Mouse (Mus musculus): ENCODE measurements at regions not wholly inside any gene's neighbourhood (a gene's known extent, or its start where the extent isn't known, plus 50 kb on each side); places are given as distances from the start of the nearest gene placed in this dataset.

- H3K27me3 ChIP-seq = no peaks in the 10 kb centered on the region
- no peak overlapping the region for H3K4me2 ChIP-seq
- WGBS = 74% methylated on average over 6 of the region's 6 CpGs
- H3K9me3 ChIP-seq (replicated peaks) = no peaks in the 10 kb centered on the region
- H3K27ac ChIP-seq = no peak overlapping the region
- H3K4me3 ChIP-seq = no peak overlapping the region
- H3K36me3 ChIP-seq = no peaks in the 10 kb centered on the region
- peaks cover 8% of the 10 kb centered on the region for H3K4me1 ChIP-seq (replicated peaks)
- ATAC-seq (replicated peaks; ENCODE audit: insufficient number of reproducible peaks, insufficient read depth, low FRiP score, low read depth) = no peak
- H3K9ac ChIP-seq = no peak overlapping the region
Observed at GRCm38 (mm10) chr1:185052700-185053099, 53.3 kb upstream of the Mark1 start.

- Histone ChIP-seq H3K4me3 (no peak overlapping the region), H3K4me2 (no peak overlapping the region), H3K27me3 (no peaks in the 10 kb centered on the region), H3K9me3 (replicated peaks) (no peaks in the 10 kb centered on the region), H3K27ac (no peak overlapping the region), H3K4me1 (replicated peaks) (peaks cover 13% of the 10 kb centered on the region), H3K36me3 (no peaks in the 10 kb centered on the region), H3K9ac (no peak overlapping the region)
- no peak for ATAC-seq (replicated peaks; ENCODE audit: insufficient number of reproducible peaks, insufficient read depth, low FRiP score, low read depth)
- WGBS = 76% methylated on average over 2 of the region's 2 CpGs
Observed at GRCm38 (mm10) chr1:185049980-185050379, 50.6 kb upstream of the Mark1 start.
